Mouse (Mus musculus) intestine, postnatal 0 days (tissue): Measurements from ENCODE around the gene Zfp207. TPM values are rescaled to one million over a fixed set of nuclear protein-coding genes. Genes with fewer than 3 reads are reported as not detected.
"Not testable (repeated sequence)": the region's sequence is repeated elsewhere in the genome, so short reads cannot be mapped to it uniquely, and the experiment has no call there.

Source experiments
- ATAC-seq: fragments of 200-750 bp; cut with Nextera tagmentation; 2 replicates; pipeline ENCODE4 v1.8.0; 2017; ENCODE audit warnings: mild to moderate bottlenecking, moderate TSS enrichment, moderate library complexity
- H3K27ac ChIP-seq: fragments of 300-500 bp; sonication (generic); 2 replicates; pipeline ENCODE4 v1.5.1; 2014; ENCODE audit warnings: mild to moderate bottlenecking, low read depth, low read length, moderate library complexity
- H3K27me3 ChIP-seq: fragments of 300-500 bp; sonication (generic); replicated peaks from 2 replicates; pipeline ENCODE4 v1.6.1; 2014; ENCODE audit warnings: low read length, mixed read lengths; ENCODE audit not compliant: control insufficient read depth, insufficient read depth
- H3K36me3 ChIP-seq: fragments of 300-500 bp; sonication (generic); 2 replicates; pipeline ENCODE4 v1.6.1; 2014; ENCODE audit warnings: mild to moderate bottlenecking, moderate library complexity; ENCODE audit not compliant: control insufficient read depth, insufficient read depth
- H3K4me1 ChIP-seq: fragments of 300-500 bp; sonication (generic); replicated peaks from 2 replicates; pipeline ENCODE4 v1.6.1; 2014; ENCODE audit warnings: antibody characterized with exemption, low read length, mixed read lengths; ENCODE audit not compliant: control insufficient read depth, insufficient read depth
- H3K4me2 ChIP-seq: fragments of 300-500 bp; sonication (generic); replicated peaks from 2 replicates; pipeline ENCODE4 v1.6.1; 2014; ENCODE audit warnings: low read depth, mild to moderate bottlenecking, moderate library complexity
- H3K4me3 ChIP-seq: fragments of 300-500 bp; sonication (generic); 2 replicates; pipeline ENCODE4 v1.5.1; 2014; ENCODE audit warnings: low read depth, low read length
- H3K9ac ChIP-seq: fragments of 300-500 bp; sonication (generic); 2 replicates; pipeline ENCODE4 v1.6.1; 2014; ENCODE audit warnings: mild to moderate bottlenecking, low read depth, low read length
- H3K9me3 ChIP-seq: fragments of 300-500 bp; sonication (generic); 2 replicates; pipeline ENCODE4 v1.6.1; 2016; ENCODE audit warnings: mixed run types; ENCODE audit not compliant: control insufficient read depth
- CTCF ChIP-seq: sonication (generic); IDR thresholded peaks from 2 replicates; pipeline ENCODE4 v1.5.1; 2016; ENCODE audit warnings: low read depth, mild to moderate bottlenecking, control low read depth, antibody characterized with exemption, moderate library complexity
- WGBS: fragments of 180-500 bp; shearing (Covaris S2); extraction: QIAGEN DNeasy Blood & Tissue Kit; methylation state at CpG from one replicate; pipeline ENCODE4 v1.1.7; 2014; 5-methylcytosine and 5-hydroxymethylcytosine counted together
- polyA plus RNA-seq: library from polyadenylated mRNA; unstranded; fragments of >200 nt; fragmentation: Nextera tagmentation; extraction: Ambion mirVana; gene quantifications from 2 replicates; pipeline ENCODE4 v1.2.1, GENCODE M21; 2015

Zfp207 gene
- polyA plus RNA-seq, 1 experiment from 2014 or later, result 113 TPM

GRCm38 (mm10) chr11:80395930-80396329 lies 12.9 kb downstream of the Zfp207 start:
- H3K36me3 ChIP-seq, result peaks cover 66% of the 10 kb centered on the region
- no peaks in the 10 kb centered on the region for H3K4me1 ChIP-seq
- TF ChIP-seq CTCF, result no peak
- no peak overlapping the region for H3K4me2 ChIP-seq
- H3K4me3 ChIP-seq, result no peak overlapping the region
- no peaks in the 10 kb centered on the region for H3K27me3 ChIP-seq
- no peak overlapping the region for H3K27ac ChIP-seq
- H3K9ac ChIP-seq, result no peak overlapping the region
- no peaks in the 10 kb centered on the region for H3K9me3 ChIP-seq
- WGBS, result 88% methylated on average over 3 of the region's 3 CpGs
- ATAC-seq, result no peak

- H3K9me3 ChIP-seq, result no peaks in the 10 kb centered on the region
- no peak overlapping the region for H3K27ac ChIP-seq
- no peaks in the 10 kb centered on the region for H3K4me1 ChIP-seq
- no peak overlapping the region for H3K4me2 ChIP-seq
- no peak overlapping the region for H3K4me3 ChIP-seq
- no peak for ATAC-seq
- no peak overlapping the region for H3K9ac ChIP-seq
- WGBS, result 87% methylated on average over 4 of the region's 4 CpGs
- no peak for TF ChIP-seq CTCF
- H3K36me3 ChIP-seq, result peaks cover 61% of the 10 kb centered on the region
- H3K27me3 ChIP-seq, result no peaks in the 10 kb centered on the region
Observed at GRCm38 (mm10) chr11:80396617-80397016, 13.5 kb downstream of the Zfp207 start.

GRCm38 (mm10) chr11:80407878-80408277 lies 24.8 kb downstream of the Zfp207 start:
- H3K9me3 ChIP-seq, H3K27ac ChIP-seq, H3K4me1 ChIP-seq, H3K9ac ChIP-seq, H3K4me2 ChIP-seq, H3K27me3 ChIP-seq, ATAC-seq, H3K4me3 ChIP-seq: not testable (repeated sequence)
- H3K36me3 ChIP-seq, result peaks cover 35% of the 10 kb centered on the region
- 95% methylated on average over 6 of the region's 6 CpGs for WGBS

GRCm38 (mm10) chr11:80410377-80410776 lies 27.3 kb downstream of the Zfp207 start:
- WGBS, result 76% methylated on average over 2 of the region's 2 CpGs
- H3K27me3 ChIP-seq, result no peaks in the 10 kb centered on the region
- no peaks in the 10 kb centered on the region for H3K9me3 ChIP-seq
- H3K4me1 ChIP-seq, result no peaks in the 10 kb centered on the region
- no peak overlapping the region for H3K27ac ChIP-seq
- ATAC-seq, result no peak
- H3K9ac ChIP-seq, result no peak overlapping the region
- no peak overlapping the region for H3K4me3 ChIP-seq
- peaks cover 26% of the 10 kb centered on the region for H3K36me3 ChIP-seq
- no peak for TF ChIP-seq CTCF
- H3K4me2 ChIP-seq, result no peak overlapping the region

GRCm38 (mm10) chr11:80417085-80417484 lies 34.0 kb downstream of the Zfp207 start:
- no peaks in the 10 kb centered on the region for H3K27me3 ChIP-seq
- H3K4me3 ChIP-seq, result no peak overlapping the region
- no peak for TF ChIP-seq CTCF
- no peaks in the 10 kb centered on the region for H3K9me3 ChIP-seq
- no peak for ATAC-seq
- no peaks in the 10 kb centered on the region for H3K4me1 ChIP-seq
- H3K4me2 ChIP-seq, result no peak overlapping the region
- WGBS, result 85% methylated on average over 5 of the region's 5 CpGs
- no peak overlapping the region for H3K27ac ChIP-seq
- H3K36me3 ChIP-seq, result peaks cover 9% of the 10 kb centered on the region; the same call in 1 of the 2 replicates
- H3K9ac ChIP-seq, result no peak overlapping the region

- Histone ChIP-seq H3K27me3 (no peaks in the 10 kb centered on the region), H3K9ac (no peak overlapping the region), H3K4me3 (no peak overlapping the region), H3K4me1 (no peaks in the 10 kb centered on the region), H3K4me2 (no peak overlapping the region), H3K27ac (no peak overlapping the region), H3K36me3 (peaks cover 5% of the 10 kb centered on the region; the same call in 1 of the 2 replicates), H3K9me3 (no peaks in the 10 kb centered on the region)
- no peak for TF ChIP-seq CTCF
- ATAC-seq, result no peak
- 91% methylated on average over 1 of the region's 1 CpGs for WGBS
Observed at GRCm38 (mm10) chr11:80419743-80420142, 36.7 kb downstream of the Zfp207 start.
